In the genomic region with DNA sequence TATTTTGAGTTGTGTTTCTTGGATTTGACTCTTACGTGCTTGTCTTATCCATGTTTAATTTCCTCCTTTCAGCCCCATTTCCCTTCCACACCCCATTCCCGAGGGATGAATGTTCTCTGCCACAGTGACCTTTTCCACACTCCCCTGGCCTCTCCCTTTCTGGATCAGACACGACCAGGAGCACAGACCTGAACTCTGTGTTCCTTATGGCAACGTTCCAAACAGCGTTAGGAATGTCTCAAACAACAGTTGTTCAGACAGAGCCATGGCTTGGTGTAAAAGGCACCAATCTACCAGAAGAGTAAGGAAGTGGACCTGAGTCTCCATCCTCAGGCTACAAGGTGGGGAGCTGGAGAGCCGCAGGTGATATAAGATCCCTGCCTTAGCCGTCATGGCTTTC, we compare ENCODE assay signal across 14 mouse cellular contexts. TPM values are rescaled to one million over a fixed set of nuclear protein-coding genes. Genes with fewer than 3 reads are reported as not detected.
DNase-seq lines count a peak whose midpoint lies in the region; ATAC-seq lines count a peak whose summit lies in the region.
"Had no signal": no experiment of that assay in that cellular context is flagged by ENCODE, and none has a peak within 500 bp of the region (broad histone marks: within the 10 kb centered on the region; RNA-seq: fewer than 3 reads in every experiment).

No protein-coding gene starts in this region.

- H3K9ac ChIP-seq in kidney, embryonic 16.5 days (replicated peaks; ENCODE audit: low read length): no peak overlapping the region
- no peak overlapping the region for H3K9ac ChIP-seq in heart, embryonic 15.5 days
- H3K9ac ChIP-seq: forebrain, postnatal 0 days; heart, embryonic 13.5 days had no signal

- WGBS in kidney, embryonic 16.5 days: 49% methylated on average over 7 of the region's 7 CpGs
- WGBS in heart, embryonic 15.5 days: 62% methylated on average over 7 of the region's 7 CpGs

- H3K4me3 ChIP-seq in kidney, embryonic 16.5 days (ENCODE audit: low read length): no peak overlapping the region
- no peak overlapping the region for H3K4me3 ChIP-seq in heart, embryonic 15.5 days
- H3K4me3 ChIP-seq: heart, embryonic 13.5 days had no signal

- peak; percentile 38 for DNase-seq in adrenal gland, adult 2 months
- no peak for DNase-seq in adrenal gland, postnatal 4 days (ENCODE audit: low spot score in 2 of 2)
- DNase-seq in kidney, postnatal 14 days: peak; percentile 38
- peak; percentile 36 for DNase-seq in skeletal muscle tissue, adult 2 months (ENCODE audit: low read depth, low spot score)
- no peak for DNase-seq in testis, postnatal 14 days (ENCODE audit: low spot score)
- DNase-seq: cerebellum, adult 2 months; forebrain, postnatal 0 days; layer of hippocampus, adult 9-11 months; thymus, adult 2 months had no signal

- no peak for ATAC-seq in kidney, embryonic 16.5 days (ENCODE audit: low FRiP score, low TSS enrichment)
- peak; percentile 77 for ATAC-seq in heart, embryonic 15.5 days (replicated peaks; ENCODE audit: insufficient number of reproducible peaks, insufficient read depth, low FRiP score, low read depth)
- no peak for ATAC-seq in CD4-positive, CD25-positive, alpha-beta regulatory T cell, adult 4 months
- ATAC-seq: forebrain, postnatal 0 days; inflammation-experienced regulatory T-cells, adult 6 months had no signal

- H3K36me3 ChIP-seq in kidney, embryonic 16.5 days (ENCODE audit: insufficient read depth, low read length): no peaks in the 10 kb centered on the region
- no peaks in the 10 kb centered on the region for H3K36me3 ChIP-seq in heart, embryonic 15.5 days
- H3K36me3 ChIP-seq: heart, embryonic 13.5 days had no signal

- no peaks in the 10 kb centered on the region for H3K9me3 ChIP-seq in kidney, embryonic 16.5 days (ENCODE audit: low read length)
- no peaks in the 10 kb centered on the region; the same call in 1 of the 2 replicates for H3K9me3 ChIP-seq in heart, embryonic 15.5 days (replicated peaks)
- H3K9me3 ChIP-seq: heart, embryonic 13.5 days had no signal

- no peak overlapping the region for H3K27ac ChIP-seq in kidney, embryonic 16.5 days (ENCODE audit: low read length)
- peak overlapping the region; percentile 10; the same call in 1 of the 2 replicates for H3K27ac ChIP-seq in heart, embryonic 15.5 days
- H3K27ac ChIP-seq: heart, embryonic 13.5 days had no signal

- H3K27me3 ChIP-seq in kidney, embryonic 16.5 days (ENCODE audit: insufficient read depth, low read length): no peaks in the 10 kb centered on the region
- no peaks in the 10 kb centered on the region for H3K27me3 ChIP-seq in heart, embryonic 15.5 days
- H3K27me3 ChIP-seq: heart, embryonic 13.5 days had no signal

- no peaks in the 10 kb centered on the region for H3K4me1 ChIP-seq in kidney, embryonic 16.5 days (ENCODE audit: insufficient read depth, low read length)
- H3K4me1 ChIP-seq in heart, embryonic 15.5 days (replicated peaks): no peaks in the 10 kb centered on the region; the same call in 1 of the 2 replicates

- H3K4me2 ChIP-seq in kidney, embryonic 16.5 days (replicated peaks; ENCODE audit: low read depth, low read length): no peak overlapping the region
- H3K4me2 ChIP-seq in heart, embryonic 15.5 days: no peak overlapping the region
- H3K4me2 ChIP-seq: heart, embryonic 13.5 days had no signal

RNA-seq across cellular contexts. Expression of gene Dapl1, which starts 52.6 kb away (rescaled TPM):
- not detected for total RNA-seq in adrenal gland, adult 2 months (2021)
- not detected in 2 replicates for polyA plus RNA-seq in adrenal gland, adult 2 months (2012; rRNA removed)
- not detected for total RNA-seq in adrenal gland, postnatal 4 days (2021)
- polyA plus RNA-seq in kidney, embryonic 16.5 days (2015; fragmentation: Nextera tagmentation; extraction: Ambion mirVana): 4.6 and 5.6 TPM in 2 replicates
- 1.8 and 2.9 TPM in 2 replicates for polyA plus RNA-seq in heart, embryonic 15.5 days (2015; fragmentation: Nextera tagmentation; extraction: Ambion mirVana)
- polyA plus RNA-seq in CD4-positive, CD25-positive, alpha-beta regulatory T cell, adult 4 months (2017; shearing (Covaris generic)): 10 to 100 TPM; 20.9 to 26.8 TPM
- polyA plus RNA-seq: heart, embryonic 13.5 days had no signal

Comparison
In these comparisons a context has a peak if more than half of its experiments do, and no peak if none do; other contexts are left out.
1. DNase-seq: peak in adrenal gland, adult 2 months (single experiment), kidney, postnatal 14 days (single experiment) and skeletal muscle tissue, adult 2 months (single experiment); none in adrenal gland, postnatal 4 days (0 of 2) and testis, postnatal 14 days (single experiment).